Mouse (Mus musculus) c-Kit-negative CD71-positive TER-119-positive erythroid progenitor cells, embryonic 14.5 days (primary cell): ENCODE results near the gene Rcsd1.

Source experiments
- DNase-seq: peaks from one replicate; pipeline ENCODE4 v3.0.0-alpha.2; 2013; ENCODE audit warnings: low read depth, low spot score

Rcsd1 gene

DNA sequence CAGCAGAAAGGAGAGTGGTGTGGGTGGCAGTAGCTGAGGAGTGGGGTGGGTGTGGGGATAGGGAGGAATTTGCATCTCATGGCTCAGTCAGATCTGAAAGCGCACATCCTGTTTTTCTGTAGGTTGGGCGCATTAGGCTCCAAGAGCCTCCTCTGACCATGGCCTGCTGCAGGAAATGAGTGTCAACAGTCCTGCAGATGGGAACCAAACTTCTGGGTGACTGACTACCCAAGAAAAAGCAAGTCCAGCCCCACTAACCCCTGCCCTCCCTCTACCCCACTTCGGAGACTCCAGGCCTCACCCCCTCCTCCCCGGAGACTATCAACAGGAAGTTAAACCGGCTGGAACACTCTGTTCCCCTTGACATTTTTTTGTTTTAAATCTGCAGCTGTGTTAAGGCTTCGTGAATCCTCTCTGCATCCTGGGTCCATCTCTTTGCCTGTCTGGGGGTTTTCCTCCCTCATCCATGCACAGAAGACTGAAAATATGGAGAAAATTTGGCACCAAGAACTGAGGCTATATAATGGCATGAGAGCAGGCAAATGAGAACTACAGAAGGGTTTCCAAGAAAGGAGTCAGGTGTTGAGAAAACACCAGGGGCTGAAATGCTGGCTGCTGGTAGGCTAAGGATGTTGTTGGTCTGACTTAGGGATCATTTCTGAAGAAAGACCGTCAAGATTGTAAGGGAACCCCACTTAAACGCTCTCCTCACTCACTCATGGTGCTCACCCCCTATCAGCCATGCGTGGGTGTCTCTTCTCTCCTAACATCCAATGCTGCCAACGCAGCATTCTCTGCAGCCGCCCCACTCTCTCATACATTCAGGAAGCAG is 8.4 kb upstream of the Rcsd1 start:
- no peak for DNase-seq

DNA sequence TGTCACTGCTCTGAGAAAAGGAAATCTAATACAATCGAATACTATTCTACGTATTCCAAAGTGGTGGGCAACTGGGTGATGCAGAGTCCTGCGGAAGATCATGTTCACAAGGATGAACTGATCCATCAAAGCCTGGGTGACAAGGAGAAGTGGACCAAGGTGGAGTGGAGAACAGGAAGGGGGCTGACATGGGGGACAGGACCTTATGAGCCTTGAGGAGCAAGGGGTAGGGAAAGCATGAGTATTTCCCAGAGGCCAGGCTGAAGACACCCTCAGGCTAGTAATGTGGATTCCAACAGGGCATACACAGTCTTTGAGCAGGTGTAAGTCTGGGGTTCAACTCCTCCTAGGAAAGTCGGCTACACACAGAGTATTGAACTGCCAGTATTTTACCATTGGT is 6.9 kb upstream of the Rcsd1 start:
- DNase-seq, result no peak

GRCm38 (mm10) chr1:165713798-165714197 is 4.2 kb upstream of the Rcsd1 start:
- DNase-seq, result no peak

- DNase-seq, result no peak
Measured at GRCm38 (mm10) chr1:165711914-165712313, 2.4 kb upstream of the Rcsd1 start.

- DNase-seq, result no peak
Measured at GRCm38 (mm10) chr1:165708686-165709380, 724 bp downstream of the Rcsd1 start.

DNA sequence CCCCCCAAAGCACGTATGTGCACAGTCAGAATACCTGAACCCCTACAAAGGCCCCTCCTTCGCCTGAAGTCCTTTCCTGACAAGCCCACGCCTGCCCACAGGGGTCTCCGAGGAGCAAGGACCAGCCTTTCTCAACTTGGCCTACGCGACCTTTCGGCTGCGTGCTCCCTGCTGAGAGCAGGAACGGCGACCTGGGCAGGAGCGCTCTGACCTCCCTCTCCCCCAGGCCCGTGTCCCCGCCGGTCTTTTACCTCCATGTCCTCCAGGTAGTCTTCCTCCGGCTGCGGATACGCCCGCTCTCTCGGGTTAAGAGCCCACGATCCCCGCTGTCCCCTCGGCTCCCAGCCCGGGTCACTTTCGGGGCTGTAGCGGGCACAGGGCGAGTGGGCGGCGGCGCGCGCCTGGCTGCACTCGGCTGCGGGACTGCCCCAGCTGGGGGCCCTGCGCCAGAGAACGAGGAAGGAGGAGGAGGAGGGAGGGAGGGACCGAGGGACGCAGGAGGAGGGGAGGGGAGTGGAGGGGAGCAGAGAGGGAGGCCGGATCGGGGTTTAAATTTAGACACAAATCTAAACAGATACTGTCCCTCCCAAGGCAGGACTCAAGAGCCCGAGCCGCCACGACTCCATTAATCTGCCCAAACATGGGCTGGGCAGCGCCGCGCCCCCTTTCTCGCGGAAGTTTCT is 1.8 kb downstream of the Rcsd1 start:
- DNase-seq, result no peak

DNA sequence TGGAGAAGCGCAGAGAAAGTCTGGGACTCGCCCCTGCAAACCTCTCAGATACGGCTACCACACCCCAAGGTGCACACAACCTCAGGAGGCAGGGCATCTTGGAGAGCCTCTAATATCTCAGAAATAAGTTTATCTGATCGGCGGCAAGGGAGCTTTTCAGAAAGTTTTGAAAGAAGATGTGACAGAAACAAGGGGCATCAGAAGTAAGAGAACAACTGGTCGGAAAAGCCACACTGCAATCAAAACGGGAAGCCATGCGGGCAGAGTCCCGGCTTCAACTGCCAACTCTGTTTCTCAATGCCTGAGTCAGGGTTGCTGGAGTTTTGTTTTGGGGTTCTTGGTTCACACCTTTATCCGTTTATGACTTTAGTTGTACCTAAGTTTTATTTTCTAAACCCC is 2.3 kb downstream of the Rcsd1 start:
- no peak for DNase-seq

- no peak for DNase-seq
Measured at GRCm38 (mm10) chr1:165706492-165706891, 3.1 kb downstream of the Rcsd1 start.

DNA sequence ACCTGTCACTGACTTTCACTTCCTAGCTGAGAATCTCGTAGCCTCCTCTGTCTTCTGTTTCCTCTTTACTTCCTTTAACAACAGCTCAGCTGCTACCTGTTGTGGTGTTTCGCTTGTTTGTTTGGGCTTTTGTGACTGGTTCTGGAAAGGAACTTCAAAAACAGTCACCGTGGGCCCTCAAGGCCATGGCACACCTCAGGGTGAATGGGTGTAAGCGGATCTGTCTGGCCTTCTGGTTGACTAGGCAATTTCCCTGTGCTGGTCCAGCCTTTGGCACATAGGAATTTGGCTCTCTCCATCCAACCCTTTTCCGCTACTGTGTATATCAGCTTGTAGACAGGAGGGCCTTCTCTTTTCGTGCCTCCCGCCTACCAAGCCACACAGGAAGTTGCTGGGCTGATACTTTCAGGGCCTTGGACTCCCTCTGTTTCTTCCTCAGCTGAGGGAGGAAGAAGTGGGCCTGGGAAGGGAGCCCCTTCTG is 3.6 kb downstream of the Rcsd1 start:
- no peak for DNase-seq

DNA sequence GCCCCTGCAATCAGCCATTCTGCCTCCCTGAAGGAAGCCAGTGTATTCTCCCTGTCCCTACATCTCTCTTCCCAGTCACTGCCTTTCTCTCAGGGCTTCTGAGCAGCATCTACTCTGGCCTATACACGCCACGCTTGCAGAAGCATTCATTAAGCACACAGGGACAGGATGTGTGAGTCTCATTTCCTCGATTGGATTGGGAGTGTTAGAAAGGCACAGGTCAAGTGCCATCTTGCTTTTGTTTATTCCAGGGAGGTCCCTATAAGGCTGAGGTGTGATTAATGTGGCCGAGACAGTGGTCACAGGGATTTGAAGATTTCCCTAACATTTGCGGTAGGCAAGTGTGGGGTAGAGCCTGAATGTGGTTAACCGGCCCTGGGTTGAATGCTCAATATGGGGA is 4.2 kb downstream of the Rcsd1 start:
- DNase-seq, result no peak

GRCm38 (mm10) chr1:165704841-165705240 is 4.7 kb downstream of the Rcsd1 start:
- no peak for DNase-seq

GRCm38 (mm10) chr1:165702221-165703031 is 7.1 kb downstream of the Rcsd1 start:
- no peak for DNase-seq

DNA sequence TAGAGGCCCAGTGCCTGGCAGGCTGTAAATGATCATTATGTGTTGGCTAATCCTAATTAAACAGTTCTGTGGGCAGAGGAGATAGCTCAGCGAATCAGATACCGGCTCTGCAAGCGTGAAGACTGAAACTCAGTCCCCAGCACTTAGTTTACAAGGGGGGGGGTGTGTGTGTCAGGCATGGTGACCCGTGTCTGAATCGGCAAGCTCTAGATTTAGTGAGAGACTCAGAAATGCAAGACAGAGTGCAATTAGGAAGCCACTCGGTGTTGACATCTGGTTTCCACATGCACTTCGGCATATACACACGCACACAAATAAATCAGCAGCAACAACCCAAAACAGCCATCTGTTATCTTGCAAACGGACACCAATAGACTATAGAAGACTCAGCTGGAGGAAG is 8.0 kb downstream of the Rcsd1 start:
- DNase-seq, result no peak

DNA sequence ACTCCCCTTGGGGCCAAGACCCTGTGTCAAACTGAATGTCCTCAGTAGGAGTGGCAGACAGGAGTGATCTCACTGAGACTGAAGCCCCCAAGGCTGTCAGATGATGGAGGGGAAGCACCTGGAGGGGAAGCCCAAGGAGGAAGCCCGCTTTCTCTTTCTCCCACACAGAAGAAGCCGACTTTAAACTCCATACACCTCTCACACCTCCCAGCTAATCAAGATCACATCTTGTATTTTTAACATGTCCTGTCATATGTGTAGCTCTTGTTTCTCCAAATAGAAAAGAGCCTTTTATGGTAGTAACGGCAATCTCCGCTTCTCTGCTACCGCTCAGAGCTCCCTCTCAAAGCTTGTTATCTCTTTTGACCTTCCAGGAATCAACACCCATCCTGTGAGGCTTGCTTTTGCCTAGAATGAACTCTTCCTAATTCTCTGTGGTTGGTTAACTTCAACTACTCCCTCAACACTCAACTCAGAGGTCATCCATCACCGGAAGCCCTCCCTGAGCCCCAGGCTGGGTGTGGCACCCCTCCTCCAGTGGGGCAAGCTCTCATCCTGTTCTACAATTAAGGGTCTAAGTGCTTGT is 8.5 kb downstream of the Rcsd1 start:
- DNase-seq, result no peak

- DNase-seq, result no peak
Measured at GRCm38 (mm10) chr1:165700376-165700815, 9.2 kb downstream of the Rcsd1 start.

GRCm38 (mm10) chr1:165697701-165698100 is 11.9 kb downstream of the Rcsd1 start:
- DNase-seq, result no peak

DNA sequence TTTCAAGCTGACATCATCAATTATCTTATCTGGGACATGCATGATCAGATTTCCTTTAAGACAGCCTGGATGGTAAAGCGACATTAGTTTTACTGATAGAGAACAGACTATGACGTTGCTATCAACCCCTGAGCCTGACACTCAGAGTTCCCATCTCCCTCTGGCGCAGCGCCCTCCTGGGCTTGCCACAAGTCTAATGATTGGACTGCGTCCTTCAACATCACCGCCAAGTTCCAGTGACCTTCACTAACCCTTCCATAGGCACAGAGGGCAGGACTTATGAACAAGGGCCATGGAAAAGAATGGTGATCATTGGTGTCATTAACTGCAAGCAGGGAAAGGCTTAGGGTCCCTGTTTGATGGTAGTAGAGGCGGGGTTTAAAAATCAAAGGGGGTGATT is 12.7 kb downstream of the Rcsd1 start:
- DNase-seq, result no peak

GRCm38 (mm10) chr1:165696040-165696439 is 13.5 kb downstream of the Rcsd1 start:
- no peak for DNase-seq

DNA sequence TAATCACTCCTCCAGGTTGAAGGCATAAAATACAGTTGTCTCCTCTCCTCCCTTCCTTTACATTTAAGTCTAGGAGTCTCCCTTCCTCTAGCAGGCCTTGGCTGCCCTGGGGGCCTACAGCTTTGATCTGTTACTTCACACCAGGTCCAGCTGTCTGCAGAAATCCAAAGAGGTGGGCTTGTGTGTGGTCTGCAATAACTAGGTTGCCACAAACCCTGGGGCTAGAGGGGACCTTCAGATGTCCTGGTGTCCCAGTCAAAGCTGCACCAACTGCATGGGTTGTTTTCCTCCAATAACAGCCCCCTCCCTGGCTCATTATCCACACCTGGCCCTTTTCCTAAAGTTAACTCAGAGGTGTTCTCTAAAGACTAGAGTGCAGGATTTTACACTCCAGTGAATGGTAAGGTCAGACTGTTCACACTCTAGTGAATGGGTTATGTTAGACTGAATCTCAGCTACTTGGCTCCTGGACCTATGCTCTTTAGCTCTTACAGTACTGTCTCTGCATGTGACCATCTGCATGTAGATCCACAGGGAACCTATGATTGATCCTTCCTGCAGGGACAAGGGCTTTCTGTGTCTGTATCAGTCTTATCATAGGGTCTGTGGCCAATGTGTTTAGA is 14.1 kb downstream of the Rcsd1 start:
- DNase-seq, result no peak

DNA sequence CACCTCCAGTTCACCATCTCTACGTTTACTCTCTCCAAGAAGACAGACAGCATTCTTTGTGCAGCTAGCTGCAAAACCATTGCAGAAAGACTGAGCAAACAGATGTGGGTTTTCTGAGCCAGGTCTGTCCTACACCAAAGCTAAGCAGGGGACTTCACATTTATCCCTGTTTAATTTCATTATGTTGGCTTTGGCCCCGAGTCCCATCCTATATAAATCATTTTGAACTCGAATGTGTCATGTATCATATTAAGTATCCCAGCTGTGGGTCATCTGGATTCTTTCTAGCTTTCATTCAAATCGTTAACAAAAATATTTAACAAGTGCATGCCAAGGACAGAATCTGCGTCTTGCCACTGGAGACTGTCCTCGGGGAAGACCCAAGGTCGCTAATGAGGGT is 15.7 kb downstream of the Rcsd1 start:
- no peak for DNase-seq

- no peak for DNase-seq
Measured at GRCm38 (mm10) chr1:165691516-165691915, 18.0 kb downstream of the Rcsd1 start.
